Mouse (Mus musculus) stomach, postnatal 0 days (tissue): ENCODE data around the gene Slc1a4.

Source experiments
- CTCF ChIP-seq: IDR thresholded peaks from 2 replicates; pipeline ENCODE4 v1.5.1; 2016; ENCODE audit warnings: antibody characterized with exemption, low read depth, mild to moderate bottlenecking, moderate library complexity
- EP300 ChIP-seq: optimal IDR thresholded peaks from 2 replicates; pipeline ENCODE3; 2016; ENCODE audit warnings: antibody characterized with exemption

DNA sequence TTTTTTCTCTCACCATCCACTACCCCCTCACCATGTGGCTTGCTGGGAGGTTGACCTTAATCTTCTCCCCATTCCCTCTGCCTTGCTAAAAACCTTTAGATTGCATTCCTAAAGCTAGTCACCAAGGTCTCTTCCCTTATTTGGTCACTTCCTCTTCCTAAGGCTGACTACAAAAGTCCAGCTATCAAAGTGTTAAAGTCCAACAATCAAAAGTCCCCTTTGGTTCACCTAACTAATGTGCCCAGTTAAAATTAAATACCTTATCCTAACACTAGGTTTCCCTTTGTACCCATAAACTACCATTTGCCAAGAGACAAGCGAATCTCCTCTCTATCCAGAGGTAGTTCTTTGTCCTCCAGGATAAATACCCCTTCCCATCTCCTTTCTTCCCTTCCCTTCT, 33.9 kb upstream of the Slc1a4 start:
- no peak for TF ChIP-seq CTCF
- TF ChIP-seq EP300: no peak
